Mouse (Mus musculus) kidney, postnatal 25 days (tissue): ENCODE measurements around the gene Adgrv1.
"Not testable (repeated sequence)": the region's sequence is repeated elsewhere in the genome, so short reads cannot be mapped to it uniquely, and the experiment has no call there.

Experiments
- DNase-seq, 2 experiments: peaks; one replicate each; pipeline ENCODE4 v3.0.0; 2021; ENCODE audit warnings: mixed read lengths in 2 of 2

Adgrv1 gene

DNA sequence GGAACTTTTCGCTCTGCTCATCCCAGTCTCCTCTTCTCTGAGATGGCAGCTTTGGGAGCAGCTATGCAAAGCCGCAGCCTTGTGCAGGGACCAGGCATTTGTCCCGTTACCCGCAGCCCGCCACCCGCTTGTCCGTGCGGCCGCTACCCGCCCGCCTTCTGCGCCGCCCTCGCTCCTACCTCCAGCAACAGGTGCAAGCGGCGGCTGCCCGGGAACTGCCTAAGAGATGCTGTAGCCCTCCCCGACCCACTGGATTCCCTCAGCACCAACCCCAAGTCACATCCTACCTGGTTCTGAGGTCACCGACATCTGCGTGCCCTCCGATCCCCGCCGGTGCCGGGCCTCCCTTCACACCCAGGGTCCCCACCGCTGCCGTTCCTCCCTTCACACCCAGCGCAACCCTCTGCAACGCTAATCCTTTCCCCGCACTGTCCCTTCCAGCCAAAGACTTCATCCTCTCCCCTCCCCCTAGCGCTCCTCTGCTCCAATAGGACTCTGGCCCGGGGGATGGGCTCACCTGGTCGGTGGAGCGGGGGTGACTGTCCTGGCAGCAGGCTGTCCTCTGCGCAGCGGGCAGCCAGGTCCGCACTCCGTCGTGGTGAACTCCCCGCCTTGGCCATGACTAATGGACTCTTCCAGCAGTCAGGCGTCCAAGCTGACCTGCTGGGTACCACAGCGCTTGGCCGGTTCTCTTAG lies at the start of gene Adgrv1:
TSS of gene Adgrv1 (minus strand) at position 435 of the 696 bp plus-strand sequence.
- DNase-seq: peak; percentile 79 to 94

DNA sequence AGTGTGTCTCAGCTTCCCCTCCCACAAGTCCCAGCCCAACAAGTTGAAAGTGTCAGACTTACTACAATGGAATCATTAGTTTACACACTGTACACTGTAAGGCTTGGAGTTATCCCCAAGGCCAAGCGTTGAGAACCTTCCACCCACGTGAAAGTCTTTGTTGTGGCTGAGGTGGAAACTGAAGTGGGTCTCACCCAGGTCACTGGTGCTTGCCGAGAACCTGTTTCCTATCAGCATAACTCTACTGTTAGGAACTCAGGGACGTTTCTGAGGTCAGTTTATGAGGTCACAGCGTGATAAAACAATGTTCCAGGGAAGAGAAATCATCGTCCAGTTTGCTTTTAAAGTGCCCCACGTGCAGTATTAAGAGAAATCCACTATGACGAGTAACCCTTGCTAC lies 42.4 kb upstream of the Adgrv1 start:
- DNase-seq: no peak

GRCm38 (mm10) chr13:81667713-81668112 lies 34.8 kb upstream of the Adgrv1 start:
- DNase-seq: no peak

DNA sequence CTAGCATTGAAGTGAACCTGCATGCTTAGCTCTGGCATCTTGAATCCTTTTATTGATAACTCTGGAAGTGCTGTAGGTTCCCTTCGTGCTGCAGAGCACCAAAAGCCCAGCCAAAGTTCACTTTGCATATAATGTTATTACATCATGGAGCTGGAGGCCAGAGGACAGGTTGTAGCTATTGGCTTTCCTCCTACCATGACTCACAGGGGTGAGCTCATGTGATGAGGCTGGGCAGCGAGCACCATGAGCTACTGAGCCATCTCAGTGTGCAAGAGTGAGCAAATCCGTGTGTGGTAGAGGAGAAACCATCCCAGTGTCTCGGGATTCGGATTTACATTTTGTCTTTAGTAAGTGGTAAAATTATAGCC lies 31.4 kb upstream of the Adgrv1 start:
- DNase-seq: no peak

GRCm38 (mm10) chr13:81663566-81664330 lies 30.8 kb upstream of the Adgrv1 start:
- DNase-seq: no peak

- DNase-seq: no peak
These were observed 25.2 kb upstream of the Adgrv1 start for GRCm38 (mm10) chr13:81658053-81658752.

DNA sequence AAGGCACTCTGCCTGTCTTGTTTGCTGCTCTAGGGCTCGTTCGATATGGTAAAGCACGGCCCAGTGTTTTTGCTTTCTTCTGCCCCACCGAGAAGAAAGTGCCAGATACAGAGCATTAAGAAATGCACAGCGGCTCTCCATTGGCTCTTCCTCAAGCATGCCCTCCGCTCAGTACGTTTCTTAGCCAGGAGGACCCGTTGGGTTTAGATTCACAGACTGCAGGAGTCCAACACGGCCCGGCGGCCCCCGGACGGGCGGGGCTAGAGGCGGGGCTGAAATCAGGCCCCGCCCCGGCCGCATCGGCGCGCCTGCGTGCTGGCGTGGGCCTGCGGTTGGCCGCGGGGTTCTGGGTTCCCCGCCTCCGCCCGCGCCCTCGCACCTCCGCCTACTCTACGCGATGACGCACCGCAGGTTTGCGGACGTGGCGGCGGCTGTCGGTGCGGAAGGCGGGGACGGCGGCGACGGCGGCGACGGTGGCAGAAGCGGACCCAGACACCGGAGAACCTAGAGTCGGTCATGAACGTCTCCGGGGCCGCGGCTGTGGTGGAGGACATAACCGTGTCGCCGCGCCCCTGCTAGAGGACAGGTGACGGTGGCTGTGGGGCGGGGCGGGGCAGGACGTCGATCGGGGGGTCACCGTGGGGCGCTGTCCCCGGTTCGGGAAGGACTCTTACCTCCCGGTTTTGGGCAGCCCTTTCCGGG lies 24.5 kb upstream of the Adgrv1 start, which contains the start of gene Lysmd3:
TSS of gene Lysmd3 (plus strand) at position 313 of the 702 bp plus-strand sequence.
- DNase-seq: peak; percentile 93 to 96

DNA sequence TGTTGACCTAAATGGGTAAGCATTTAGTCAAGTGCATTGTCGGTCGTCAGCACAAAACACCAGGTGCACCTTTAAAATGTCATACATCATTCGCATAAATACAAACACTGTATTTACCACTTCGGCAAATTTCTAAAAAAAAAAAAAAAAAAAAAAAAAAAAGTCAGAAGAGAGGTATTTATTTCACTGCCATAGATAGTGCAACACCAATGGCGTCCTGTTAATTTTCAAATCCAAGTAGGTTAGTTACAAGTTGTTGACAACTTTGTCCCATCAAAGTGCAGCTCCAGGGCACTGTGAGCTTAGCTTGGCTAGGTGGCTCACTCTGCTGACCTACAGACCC lies 24.0 kb upstream of the Adgrv1 start:
- DNase-seq: no peak

GRCm38 (mm10) chr13:81656091-81656850 lies 23.3 kb upstream of the Adgrv1 start:
- DNase-seq: peak in 1 of 2 experiments; percentile 40

DNA sequence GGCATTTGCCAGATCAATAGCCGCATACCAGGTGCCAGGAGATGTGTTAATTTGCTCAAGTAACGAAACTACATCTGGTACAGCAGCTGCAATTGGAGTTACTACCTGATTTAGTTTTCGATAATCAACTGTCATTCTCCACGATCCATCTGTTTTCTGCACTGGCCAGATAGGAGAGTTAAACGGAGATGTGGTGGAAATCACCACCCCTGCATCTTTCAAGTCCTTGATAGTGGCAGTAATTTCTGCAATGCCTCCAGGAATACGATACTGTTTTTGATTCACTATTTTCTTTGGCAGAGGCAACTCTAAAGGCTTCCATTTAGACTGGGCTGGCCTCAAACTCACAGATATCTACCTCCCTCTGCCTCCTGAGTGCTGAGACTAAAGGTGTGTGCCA lies 17.4 kb upstream of the Adgrv1 start:
- DNase-seq: not testable (repeated sequence)

DNA sequence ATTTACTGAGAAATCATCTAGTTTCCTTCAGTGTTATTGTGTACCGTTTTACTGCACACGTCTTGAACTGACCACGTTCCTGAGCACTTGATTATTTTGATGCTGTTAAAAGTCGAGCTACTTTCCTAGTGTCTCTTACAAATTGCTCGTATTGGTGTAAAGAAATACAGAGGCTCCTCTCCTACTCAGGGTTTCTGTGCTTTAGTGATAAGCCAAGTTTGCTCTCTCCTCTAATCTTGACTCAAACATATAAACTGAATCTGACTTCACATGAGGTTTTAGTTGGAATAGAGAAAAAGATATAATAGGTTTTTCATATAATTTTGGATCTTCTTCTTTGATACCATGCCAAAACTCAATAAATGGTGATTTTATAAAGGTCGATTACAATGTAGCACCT lies 13.4 kb upstream of the Adgrv1 start:
- DNase-seq: no peak

GRCm38 (mm10) chr13:81644047-81644565 lies 11.2 kb upstream of the Adgrv1 start:
- DNase-seq: no peak

GRCm38 (mm10) chr13:81642491-81643149 lies 9.7 kb upstream of the Adgrv1 start:
- no peak for DNase-seq

GRCm38 (mm10) chr13:81641289-81642045 lies 8.5 kb upstream of the Adgrv1 start:
- DNase-seq: peak in 1 of 2 experiments; percentile 64

- no peak for DNase-seq
These were observed 7.9 kb upstream of the Adgrv1 start for GRCm38 (mm10) chr13:81640881-81641280.

GRCm38 (mm10) chr13:81639624-81640023 lies 6.7 kb upstream of the Adgrv1 start:
- DNase-seq: no peak

DNA sequence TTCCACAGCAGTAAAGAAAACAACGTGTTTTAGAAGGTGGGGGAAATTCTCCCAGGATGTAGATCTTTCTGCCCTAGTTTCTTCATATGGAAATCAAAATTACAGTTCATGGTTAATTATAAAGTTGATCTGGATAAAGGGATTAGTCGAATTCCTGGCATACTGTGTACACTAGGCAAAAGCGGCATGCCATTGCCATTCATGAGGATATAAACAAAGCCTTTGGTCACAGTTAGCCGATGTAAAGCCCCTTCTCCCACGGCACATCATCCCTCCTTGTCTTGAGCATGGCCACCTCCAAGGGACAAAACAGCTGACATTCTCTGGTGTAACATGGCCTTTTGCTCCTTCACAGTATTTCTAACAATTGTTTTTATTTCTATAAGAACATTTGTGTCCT lies 2.4 kb downstream of the Adgrv1 start:
- no peak for DNase-seq

- DNase-seq: no peak
These were observed 3.6 kb downstream of the Adgrv1 start for GRCm38 (mm10) chr13:81629395-81629794.

DNA sequence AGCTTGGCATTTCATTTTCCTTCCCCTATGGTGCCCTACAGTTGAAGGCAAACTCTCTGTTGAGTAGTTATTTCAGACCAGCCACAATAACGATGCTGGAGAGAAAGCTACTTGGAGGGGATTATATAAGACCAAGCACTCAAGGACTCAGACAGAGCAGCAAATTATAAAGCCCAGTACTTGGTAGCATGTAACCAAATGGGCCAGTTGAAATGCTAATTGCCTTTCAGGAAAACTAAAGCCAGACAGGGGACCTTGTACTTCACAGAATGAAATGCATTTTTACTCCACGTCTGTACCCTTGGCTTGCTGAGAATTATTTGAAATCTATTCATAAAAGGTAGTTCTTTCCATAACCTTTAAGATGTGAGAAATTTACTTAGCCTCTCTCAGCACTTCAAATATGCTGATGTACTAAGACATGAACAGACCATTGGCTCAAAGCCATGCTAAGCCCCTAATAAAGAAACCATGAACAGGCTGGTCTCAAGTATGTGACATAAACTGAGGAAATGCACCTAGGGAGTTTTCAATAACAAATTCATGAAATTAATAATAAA lies 4.2 kb downstream of the Adgrv1 start:
- no peak for DNase-seq

DNA sequence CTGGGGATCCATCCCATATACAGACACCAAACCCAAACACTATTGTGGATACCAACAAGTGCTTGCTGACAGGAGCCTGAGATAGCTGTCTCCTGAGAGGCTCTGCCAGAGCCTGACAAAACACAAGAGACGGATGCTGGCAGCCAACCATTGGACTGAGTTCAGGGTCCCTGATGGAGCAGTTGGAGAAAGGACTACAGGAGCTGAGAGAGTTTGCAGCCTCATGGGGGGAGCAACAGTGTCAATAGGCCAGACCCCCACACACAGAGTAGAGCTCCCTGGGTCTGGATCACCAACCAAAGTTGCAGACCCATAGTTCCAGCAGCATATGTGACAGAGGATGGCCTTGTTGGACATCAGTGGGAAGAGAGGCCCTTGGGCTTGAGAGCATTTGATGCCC lies 5.1 kb downstream of the Adgrv1 start:
- not testable (repeated sequence) for DNase-seq
